In the genomic region with DNA sequence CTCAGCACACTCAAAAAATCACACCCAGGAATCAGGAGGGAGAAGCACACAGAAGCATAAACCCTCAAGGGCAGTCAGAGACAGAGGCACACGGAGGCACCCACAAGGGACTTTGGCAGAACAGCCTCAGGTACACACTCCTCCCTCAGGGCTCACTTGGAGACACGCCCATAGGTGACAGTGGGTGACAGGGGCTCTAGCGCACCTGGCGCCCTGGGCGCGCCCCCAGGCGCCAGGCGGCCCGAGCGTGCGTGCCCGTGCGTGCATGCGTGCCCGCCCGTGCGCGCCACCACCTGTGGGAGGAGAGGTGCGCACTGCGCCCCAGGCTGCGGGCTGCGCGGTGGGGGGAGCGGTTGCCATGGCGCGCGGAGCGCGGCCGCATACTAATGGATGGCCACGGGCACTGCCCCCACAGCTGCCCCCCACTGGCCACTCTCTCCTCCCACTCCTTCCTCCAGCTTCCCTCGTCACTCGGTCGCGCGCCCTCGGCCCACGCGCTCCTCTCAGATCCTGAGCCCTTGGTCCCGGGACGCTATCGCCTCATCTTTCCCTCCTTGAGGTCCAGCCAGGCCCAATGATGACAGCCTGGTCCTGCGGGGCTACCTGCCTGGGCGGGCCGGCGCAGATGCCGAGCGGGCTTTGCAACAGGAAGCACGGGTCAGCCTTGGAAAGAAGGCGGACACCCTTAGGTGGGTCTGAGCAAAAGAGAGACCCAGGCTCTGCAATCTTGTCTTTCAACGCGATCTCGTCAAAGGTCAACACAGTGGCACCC, we compare ENCODE assay signal across 8 mouse cellular contexts. TPM values are rescaled to one million over a fixed set of nuclear protein-coding genes. Genes with fewer than 3 reads are reported as not detected.
A peak's percentile ranks its signal among the peaks of the same experiment; 100 is the strongest.
DNase-seq lines count a peak whose midpoint lies in the region; ATAC-seq and TF ChIP-seq lines count a peak whose summit lies in the region.

No protein-coding gene starts in this region.

- peak overlapping the region; percentile 80 for H3K4me2 ChIP-seq in heart, embryonic 16.5 days (ENCODE audit: low read depth, low read length)
- peak overlapping the region; percentile 92 for H3K4me2 ChIP-seq in lung, embryonic 15.5 days

- H3K9ac ChIP-seq in ES-Bruce4 (ENCODE audit: low read depth, poor library complexity, severe bottlenecking) = peak overlapping the region; percentile 29; the same call in 1 of the 2 replicates
- peak overlapping the region; percentile 83 for H3K9ac ChIP-seq in heart, embryonic 16.5 days (ENCODE audit: low read length)
- peak overlapping the region; percentile 43 for H3K9ac ChIP-seq in lung, embryonic 15.5 days

- H3K9me3 ChIP-seq in ES-Bruce4 (replicated peaks; ENCODE audit: control insufficient read depth, insufficient read depth, low read length, poor library complexity, severe bottlenecking) = no peaks in the 10 kb centered on the region
- no peaks in the 10 kb centered on the region for H3K9me3 ChIP-seq in heart, embryonic 16.5 days (replicated peaks; ENCODE audit: control insufficient read depth, low read length)
- no peaks in the 10 kb centered on the region for H3K9me3 ChIP-seq in lung, embryonic 15.5 days

- peak; percentile 72 to 78 for DNase-seq in B cell, adult 2 months
- peak; percentile 61 to 72 for DNase-seq in cerebellum, postnatal 36 days
- DNase-seq in kidney, postnatal 10 days = peak; percentile 81
- peak; percentile 76 for DNase-seq in right cerebral cortex, adult 18-20 months

- peak overlapping the region; percentile 48 for H3K27ac ChIP-seq in ES-Bruce4 (ENCODE audit: insufficient read depth, low read length)
- H3K27ac ChIP-seq in heart, embryonic 16.5 days (ENCODE audit: low read length) = peak overlapping the region; percentile 97
- peak overlapping the region; percentile 87 for H3K27ac ChIP-seq in lung, embryonic 15.5 days

- TF ChIP-seq EP300 in ES-Bruce4 (IDR thresholded peaks at IDR 0.05; ENCODE audit: insufficient read depth, low read depth, low read length) = no peak

- ATAC-seq in heart, embryonic 16.5 days (replicated peaks; ENCODE audit: extremely low read depth, insufficient read depth, low FRiP score) = peak; percentile 46
- peak; percentile 25; the same call in 1 of the 2 replicates for ATAC-seq in lung, embryonic 15.5 days (ENCODE audit: borderline replicate concordance, extremely low read depth, low FRiP score, low TSS enrichment)
- no peak for ATAC-seq in megakaryocyte progenitor cell, adult 5-6 weeks (replicated peaks; ENCODE audit: poor library complexity)

- H3K27me3 ChIP-seq in ES-Bruce4 (ENCODE audit: control insufficient read depth, insufficient read depth, low read length, poor library complexity, severe bottlenecking) = no peaks in the 10 kb centered on the region
- H3K27me3 ChIP-seq in heart, embryonic 16.5 days (ENCODE audit: control insufficient read depth, insufficient read depth, low read length) = no peaks in the 10 kb centered on the region
- no peaks in the 10 kb centered on the region for H3K27me3 ChIP-seq in lung, embryonic 15.5 days

- TF ChIP-seq POLR2A in ES-Bruce4 (IDR thresholded peaks at IDR 0.05; ENCODE audit: insufficient read depth, low read length) = no peak

- peaks cover 11% of the 10 kb centered on the region for H3K4me1 ChIP-seq in ES-Bruce4 (ENCODE audit: control insufficient read depth, insufficient read depth, low read length)
- H3K4me1 ChIP-seq in heart, embryonic 16.5 days (ENCODE audit: control insufficient read depth, insufficient read depth, low read length) = peaks cover 56% of the 10 kb centered on the region
- peaks cover 69% of the 10 kb centered on the region for H3K4me1 ChIP-seq in lung, embryonic 15.5 days

- no peak for TF ChIP-seq CTCF in ES-Bruce4 (IDR thresholded peaks at IDR 0.05; ENCODE audit: low read depth, low read length)

- under 1% methylated on average over 50 of the region's 53 CpGs for WGBS in heart, embryonic 16.5 days
- 1% methylated on average over 52 of the region's 53 CpGs for WGBS in lung, embryonic 15.5 days

- peak overlapping the region; percentile 55 for H3K4me3 ChIP-seq in ES-Bruce4 (ENCODE audit: low read depth, low read length)
- peak overlapping the region; percentile 52 for H3K4me3 ChIP-seq in heart, embryonic 16.5 days (ENCODE audit: low read length)
- peak overlapping the region; percentile 42 for H3K4me3 ChIP-seq in lung, embryonic 15.5 days

- H3K36me3 ChIP-seq in ES-Bruce4 (ENCODE audit: control insufficient read depth, insufficient read depth, low read length, poor library complexity, severe bottlenecking) = no peaks in the 10 kb centered on the region
- H3K36me3 ChIP-seq in heart, embryonic 16.5 days (ENCODE audit: control insufficient read depth, insufficient read depth) = no peaks in the 10 kb centered on the region
- H3K36me3 ChIP-seq in lung, embryonic 15.5 days = peaks cover 6% of the 10 kb centered on the region; the same call in 1 of the 2 replicates

RNA-seq across cellular contexts. Expression of a gene that starts 45.1 kb away (rescaled TPM):
- 102 and 103 TPM in 2 replicates for polyA plus RNA-seq in ES-Bruce4 (2011; ENCODE audit: insufficient read depth, insufficient read length, low read depth, missing spikeins)
- 45.0 and 66.3 TPM in 2 replicates for polyA plus RNA-seq in heart, embryonic 16.5 days (2015; fragmentation: Nextera tagmentation; extraction: Ambion mirVana)
- 120 and 136 TPM in 2 replicates for polyA plus RNA-seq in lung, embryonic 15.5 days (2015; fragmentation: Nextera tagmentation; extraction: Ambion mirVana)
- total RNA-seq in megakaryocyte progenitor cell, adult 5-6 weeks (2015) = 124 and 135 TPM in 2 replicates
- total RNA-seq in megakaryocyte progenitor cell, adult 5-6 weeks (2017) = 24.7 and 35.1 TPM in 2 replicates

Comparison
In these comparisons a context has a peak if more than half of its experiments do, and no peak if none do; other contexts are left out.
1. H3K9ac ChIP-seq: peak in every context shown above with its lines; median percentile 83 in heart, embryonic 16.5 days; 43 in lung, embryonic 15.5 days; 29 in ES-Bruce4.